Mouse (Mus musculus): ENCODE data around the gene Emc6. TPM values are rescaled to one million over a fixed set of nuclear protein-coding genes. Genes with fewer than 3 reads are reported as not detected.

Gene Emc6
- total RNA-seq (2023), result 46.6 TPM

DNA sequence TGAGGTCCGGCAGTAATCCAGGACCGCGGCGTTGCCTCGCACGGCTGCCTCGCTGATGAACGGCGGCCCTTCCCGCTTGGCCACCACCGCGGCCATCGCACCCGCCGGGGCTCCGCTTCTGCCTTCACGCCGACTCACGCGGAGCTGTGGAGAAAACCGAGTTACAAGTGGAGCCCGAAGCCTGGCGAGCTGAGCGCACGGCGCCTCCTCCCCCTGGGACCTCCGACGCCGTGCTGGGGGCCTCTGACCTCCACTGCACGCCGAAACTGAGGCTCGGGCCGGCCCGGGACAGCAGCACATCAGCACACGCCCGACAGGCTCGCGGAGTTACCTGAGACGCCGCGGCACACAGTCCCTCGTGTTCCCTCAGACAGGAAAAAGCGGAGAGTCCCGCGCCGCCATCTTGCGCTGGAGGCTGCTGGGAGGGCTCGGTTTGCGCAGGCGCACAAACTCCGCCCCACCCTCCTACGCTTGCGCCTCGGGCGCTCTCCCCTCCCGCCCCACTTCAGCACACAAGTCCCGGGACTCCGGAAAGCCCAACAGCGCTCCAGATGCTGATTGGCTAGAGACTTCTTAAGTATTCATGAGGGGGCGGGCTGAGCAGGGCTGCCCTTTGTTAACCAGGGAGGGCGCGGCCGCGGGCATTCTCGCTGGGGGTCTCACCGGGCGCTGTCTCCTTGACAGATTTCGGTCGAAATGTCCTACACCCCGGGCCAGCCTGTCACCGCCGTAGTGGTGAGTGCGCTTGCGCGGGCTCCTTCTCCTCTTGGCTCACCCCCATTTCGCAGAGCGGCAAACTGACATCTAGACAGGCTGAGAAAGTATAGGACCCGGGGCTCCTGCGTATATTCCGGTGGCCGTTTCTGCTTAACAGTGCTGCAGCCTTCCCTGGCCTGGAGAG is at the start of gene Emc6, which contains the start of gene Tax1bp3:
TSS of gene Emc6 (minus strand) at position 430 of the 901 bp plus-strand sequence.
TSS of gene Tax1bp3 (plus strand) at position 476 of the 901 bp plus-strand sequence.

DNA sequence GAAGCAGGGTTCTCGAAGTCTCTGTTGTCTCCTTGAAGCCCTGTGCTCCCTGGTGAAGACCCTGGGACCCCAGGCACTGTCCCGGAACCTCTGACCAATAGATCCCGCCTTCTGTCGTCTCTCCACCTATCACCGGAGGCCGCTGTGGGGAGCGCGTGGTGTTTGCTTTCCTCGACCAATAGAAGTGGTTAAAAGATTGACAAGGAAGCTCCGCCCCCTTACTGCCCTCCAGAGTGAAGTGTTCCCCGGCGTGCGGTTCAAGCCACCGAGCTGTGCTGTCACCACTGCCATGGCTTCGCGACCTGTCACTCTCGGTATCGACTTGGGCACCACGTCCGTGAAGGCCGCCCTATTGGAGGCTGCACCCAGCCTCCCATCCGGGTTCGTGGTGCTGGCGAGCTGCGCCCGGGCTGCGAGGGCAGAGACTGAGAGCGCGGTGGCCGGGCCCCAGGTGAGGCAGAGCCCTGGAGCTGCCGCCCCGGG is 22.4 kb upstream of the Emc6 start, which contains the start of gene Shpk:
TSS of gene Shpk (plus strand) at position 231 of the 483 bp plus-strand sequence.

DNA sequence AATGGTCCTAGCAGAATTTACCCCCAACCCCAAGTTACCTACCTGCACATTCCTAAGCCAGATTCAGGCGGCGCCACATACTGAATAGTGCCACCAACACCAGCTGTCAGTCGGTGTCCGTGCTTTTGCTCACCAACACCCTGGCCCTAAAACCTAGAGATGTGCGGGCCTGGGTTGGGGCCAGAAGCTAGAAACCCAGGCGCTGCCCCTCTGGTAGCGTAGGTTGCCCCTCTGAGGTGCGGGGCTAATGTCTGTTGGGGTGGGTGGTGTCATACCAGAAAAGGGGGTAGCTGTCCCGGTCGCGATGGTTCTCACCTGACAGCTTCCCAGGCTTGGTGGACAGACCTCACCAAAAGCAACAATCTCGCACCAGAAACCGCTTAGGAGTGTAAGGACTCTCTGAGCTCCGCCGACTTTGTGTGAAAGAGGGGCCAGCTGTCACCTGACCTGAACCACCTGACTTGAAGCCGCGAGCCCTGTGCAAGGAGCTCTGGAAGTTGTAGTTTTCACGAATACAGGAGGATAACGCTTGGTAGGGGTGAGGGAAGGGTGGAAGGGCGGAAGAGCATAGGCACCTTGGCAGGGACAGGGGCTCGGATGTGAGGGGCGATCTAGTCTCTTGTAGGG is 21.9 kb upstream of the Emc6 start, which contains the start of gene Ctns:
TSS of gene Ctns (minus strand) at position 440 of the 627 bp plus-strand sequence.

DNA sequence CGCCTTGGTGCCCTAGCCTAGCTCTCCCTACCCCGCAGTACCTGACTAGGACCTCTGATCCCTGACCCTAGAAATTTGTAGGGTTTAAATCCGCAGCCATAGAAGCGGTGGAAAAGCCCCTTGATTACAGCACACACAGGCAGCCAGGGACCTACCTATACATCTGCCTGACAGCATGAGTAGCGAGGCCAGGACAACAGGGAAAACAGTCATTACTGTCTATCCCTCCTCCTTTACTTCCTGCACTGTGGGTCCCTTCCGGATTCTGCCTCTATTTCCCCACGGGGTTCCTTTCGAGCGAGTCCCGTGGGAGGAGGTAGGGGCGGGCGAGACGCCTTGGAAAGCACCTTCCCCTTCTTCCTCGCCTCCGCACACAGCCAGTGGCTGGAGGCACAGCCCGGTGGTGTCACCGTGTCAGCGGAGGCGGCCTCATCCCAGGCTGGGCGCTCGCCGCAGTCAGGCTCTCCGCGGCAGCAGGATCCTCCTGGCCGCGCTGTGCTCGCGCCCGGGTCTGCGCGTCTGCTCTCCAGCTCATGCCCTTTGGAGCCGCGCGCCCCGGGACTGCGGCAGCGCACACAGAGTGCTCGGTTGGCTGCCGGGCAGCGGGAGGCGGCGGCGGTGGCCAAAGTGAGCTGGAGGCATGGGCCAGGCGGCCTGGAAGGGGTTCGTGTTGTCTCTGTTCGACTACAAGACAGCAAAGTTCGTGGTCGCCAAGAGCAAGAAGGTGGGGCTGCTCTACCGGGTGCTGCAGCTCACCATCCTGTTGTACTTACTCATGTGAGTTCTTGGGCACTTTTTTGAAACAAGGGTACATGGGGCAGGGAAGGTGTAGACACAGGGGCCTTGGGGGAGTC is 16.7 kb downstream of the Emc6 start, which contains the start of gene P2rx5:
TSS of gene P2rx5 (plus strand) at position 465 of the 854 bp plus-strand sequence.

DNA sequence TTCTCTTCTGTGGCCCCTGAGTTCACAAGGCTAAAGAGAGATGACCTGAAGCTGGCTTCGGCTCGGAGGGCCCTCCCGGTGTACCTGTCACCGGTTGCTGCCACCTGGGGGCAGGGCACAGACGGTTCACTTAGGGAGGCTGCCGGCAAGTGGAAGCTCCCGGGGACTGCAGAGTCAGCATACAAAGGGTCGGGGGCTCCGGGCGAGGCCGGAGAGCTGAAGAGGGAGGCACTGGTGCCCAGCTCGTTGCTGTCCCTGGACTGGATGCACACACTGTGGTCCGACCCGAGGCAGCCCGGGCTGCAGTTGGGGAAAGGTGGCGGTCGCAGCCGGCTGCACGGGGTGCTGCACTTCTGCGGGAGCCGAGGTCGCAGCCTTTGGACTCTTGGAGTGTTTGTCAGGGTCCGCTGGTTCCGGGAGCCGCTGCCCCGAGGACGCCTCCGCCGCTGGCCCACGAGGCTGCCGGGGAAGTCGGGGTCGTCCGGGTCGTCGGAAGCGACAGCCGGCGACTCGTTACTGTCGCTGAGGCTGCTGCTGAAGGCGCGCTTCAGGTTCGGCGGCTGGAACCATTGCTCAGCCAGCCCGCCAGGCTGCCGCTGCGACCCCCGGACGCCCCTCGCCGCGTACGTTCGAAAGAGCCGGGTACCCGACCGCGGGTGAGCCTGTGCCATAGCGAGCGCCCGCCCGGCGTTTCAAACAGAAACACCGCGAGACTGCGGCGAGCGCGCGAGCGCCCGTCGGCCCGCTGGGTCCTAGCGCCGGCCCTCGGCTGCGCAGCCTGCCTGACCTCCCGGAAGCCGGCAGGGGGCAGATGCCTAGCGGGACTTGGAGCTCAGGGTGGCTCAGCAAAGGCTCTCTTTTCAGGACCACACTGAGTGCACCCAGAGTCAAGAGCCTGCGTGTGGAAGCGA is 39.0 kb downstream of the Emc6 start, which contains the start of gene Haspin:
TSS of gene Haspin (minus strand) at position 704 of the 911 bp plus-strand sequence.

Other genes starting within 250 kb of the Emc6 start
- gene Atp2a3, start 215.9 kb downstream of the Emc6 start, total RNA-seq (2023), result 241 TPM
- 1.3 TPM for gene P2rx1, start 177.9 kb downstream of the Emc6 start, total RNA-seq (2023)
- 5.8 TPM for gene Camkk1, start 158.0 kb downstream of the Emc6 start, total RNA-seq (2023)
- gene Ncbp3, start 129.3 kb downstream of the Emc6 start, total RNA-seq (2023), result 16.4 TPM
- 83.8 TPM for gene Itgae, start 86.5 kb downstream of the Emc6 start, total RNA-seq (2023)
- gene Haspin, start 38.7 kb downstream of the Emc6 start, total RNA-seq (2023), result 1.1 TPM
- gene P2rx5, start 16.6 kb downstream of the Emc6 start, total RNA-seq (2023), result 0.34 TPM
- 14.5 TPM for gene Tax1bp3, start within 50 bp of the Emc6 start, total RNA-seq (2023)
- gene Ctns, start 22.0 kb upstream of the Emc6 start, total RNA-seq (2023), result 21.4 TPM
- gene Shpk, start 22.4 kb upstream of the Emc6 start, total RNA-seq (2023), result 5.4 TPM
- not detected for gene Trpv1, start 57.3 kb upstream of the Emc6 start, total RNA-seq (2023)
- gene Trpv3, start 90.4 kb upstream of the Emc6 start, total RNA-seq (2023), result not detected
- gene Aspa, start 152.6 kb upstream of the Emc6 start, total RNA-seq (2023), result 0.15 TPM
- gene Gm49340, start 152.7 kb upstream of the Emc6 start, total RNA-seq (2023), result not detected
- not detected for gene Spata22, start 152.7 kb upstream of the Emc6 start, total RNA-seq (2023)
- gene Olfr20, start 173.7 kb upstream of the Emc6 start, total RNA-seq (2023), result not detected
- gene Olfr376, start 194.2 kb upstream of the Emc6 start, total RNA-seq (2023), result not detected
- gene Olfr1, start 222.6 kb upstream of the Emc6 start, total RNA-seq (2023), result not detected

Data from CD8-positive naive resting alpha-beta T cell, adult 57 days (primary cell).